In genomic region chr4:40471880-40472279, GRCm38 (mm10) we compare ENCODE assay signal across 8 mouse cellular contexts. TPM values are rescaled to one million over a fixed set of nuclear protein-coding genes. Genes with fewer than 3 reads are reported as not detected.
DNase-seq lines count a peak whose midpoint lies in the region; ATAC-seq lines count a peak whose summit lies in the region.

TSS of gene Tmem215 (plus strand) at chr4:40472180.

- peaks cover 21% of the 10 kb centered on the region for H3K27me3 ChIP-seq in kidney, embryonic 15.5 days
- peaks cover 45% of the 10 kb centered on the region for H3K27me3 ChIP-seq in embryonic facial prominence, embryonic 10.5 days (replicated peaks; ENCODE audit: low read depth, poor library complexity, severe bottlenecking)
- H3K27me3 ChIP-seq in hindbrain, embryonic 15.5 days = peaks cover 13% of the 10 kb centered on the region
- H3K27me3 ChIP-seq in midbrain, embryonic 12.5 days = peaks cover 39% of the 10 kb centered on the region

- peaks cover 9% of the 10 kb centered on the region for H3K4me1 ChIP-seq in kidney, embryonic 15.5 days
- H3K4me1 ChIP-seq in embryonic facial prominence, embryonic 10.5 days = peaks cover 12% of the 10 kb centered on the region
- H3K4me1 ChIP-seq in hindbrain, embryonic 15.5 days (replicated peaks) = no peaks in the 10 kb centered on the region
- peaks cover 4% of the 10 kb centered on the region for H3K4me1 ChIP-seq in midbrain, embryonic 12.5 days

- ATAC-seq in kidney, embryonic 15.5 days (replicated peaks; ENCODE audit: low FRiP score) = no peak
- ATAC-seq in hindbrain, embryonic 15.5 days (ENCODE audit: low FRiP score, low read depth) = no peak
- no peak for ATAC-seq in midbrain, embryonic 12.5 days (ENCODE audit: low FRiP score, low read depth)

- peak within 1 kb of the TSS; percentile 49 for H3K4me3 ChIP-seq in kidney, embryonic 15.5 days (replicated peaks)
- H3K4me3 ChIP-seq in embryonic facial prominence, embryonic 10.5 days = peak within 1 kb of the TSS; percentile 56
- peak within 1 kb of the TSS; percentile 58 for H3K4me3 ChIP-seq in hindbrain, embryonic 15.5 days
- peak within 1 kb of the TSS; percentile 49 for H3K4me3 ChIP-seq in midbrain, embryonic 12.5 days

- H3K9ac ChIP-seq in kidney, embryonic 15.5 days = peak within 1 kb of the TSS; percentile 33; the same call in 1 of the 2 replicates
- H3K9ac ChIP-seq in hindbrain, embryonic 15.5 days = peak within 1 kb of the TSS; percentile 53
- H3K9ac ChIP-seq in midbrain, embryonic 12.5 days (replicated peaks) = peak within 1 kb of the TSS; percentile 54; the same call in 1 of the 2 replicates

- DNase-seq in kidney, postnatal 4 days = no peak
- DNase-seq in embryonic facial prominence, embryonic 10.5 days (ENCODE audit: low spot score) = no peak
- DNase-seq in T-cell, adult 2 months (ENCODE audit: low spot score) = no peak
- DNase-seq in cerebellum, postnatal 25 days = no peak
- no peak for DNase-seq in adrenal gland, postnatal 4 days (ENCODE audit: low spot score in 2 of 2)

- no peak within 1 kb of the TSS for H3K27ac ChIP-seq in kidney, embryonic 15.5 days
- peak within 1 kb of the TSS; percentile 52; the same call in 1 of the 2 replicates for H3K27ac ChIP-seq in embryonic facial prominence, embryonic 10.5 days (replicated peaks)
- H3K27ac ChIP-seq in hindbrain, embryonic 15.5 days (replicated peaks) = no peak within 1 kb of the TSS
- H3K27ac ChIP-seq in midbrain, embryonic 12.5 days (replicated peaks) = no peak within 1 kb of the TSS

- H3K4me2 ChIP-seq in kidney, embryonic 15.5 days = peak within 1 kb of the TSS; percentile 95
- peak within 1 kb of the TSS; percentile 96 for H3K4me2 ChIP-seq in hindbrain, embryonic 15.5 days
- peak within 1 kb of the TSS; percentile 88 for H3K4me2 ChIP-seq in midbrain, embryonic 12.5 days (replicated peaks)

- WGBS in kidney, embryonic 15.5 days = 85% methylated on average over 10 of the region's 10 CpGs
- 86% methylated on average over 10 of the region's 10 CpGs for WGBS in embryonic facial prominence, embryonic 10.5 days
- WGBS in hindbrain, embryonic 15.5 days = 84% methylated on average over 10 of the region's 10 CpGs
- 80% methylated on average over 10 of the region's 10 CpGs for WGBS in midbrain, embryonic 12.5 days

- H3K9me3 ChIP-seq in kidney, embryonic 15.5 days (replicated peaks) = no peaks in the 10 kb centered on the region
- no peaks in the 10 kb centered on the region for H3K9me3 ChIP-seq in embryonic facial prominence, embryonic 10.5 days
- no peaks in the 10 kb centered on the region for H3K9me3 ChIP-seq in hindbrain, embryonic 15.5 days
- no peaks in the 10 kb centered on the region for H3K9me3 ChIP-seq in midbrain, embryonic 12.5 days

- no peaks in the 10 kb centered on the region for H3K36me3 ChIP-seq in kidney, embryonic 15.5 days
- H3K36me3 ChIP-seq in embryonic facial prominence, embryonic 10.5 days (replicated peaks) = no peaks in the 10 kb centered on the region
- no peaks in the 10 kb centered on the region for H3K36me3 ChIP-seq in hindbrain, embryonic 15.5 days
- H3K36me3 ChIP-seq in midbrain, embryonic 12.5 days = no peaks in the 10 kb centered on the region

RNA-seq across cellular contexts. Expression of gene Tmem215, which starts in this region (rescaled TPM):
- 0.40 and 0.45 TPM in 2 replicates for polyA plus RNA-seq in kidney, embryonic 15.5 days (2015; fragmentation: Nextera tagmentation; extraction: Ambion mirVana)
- 0.06 and 0.32 TPM in 2 replicates for polyA plus RNA-seq in embryonic facial prominence, embryonic 10.5 days (2016; fragmentation: Nextera tagmentation; extraction: Ambion mirVana)
- 0.60 and 1.1 TPM in 2 replicates for polyA plus RNA-seq in hindbrain, embryonic 15.5 days (2015; fragmentation: Nextera tagmentation; extraction: Ambion mirVana)
- polyA plus RNA-seq in midbrain, embryonic 12.5 days (2016; fragmentation: Nextera tagmentation; extraction: Ambion mirVana) = 0.13 and 0.16 TPM in 2 replicates
- under 1 TPM; 0.20 to 0.70 TPM for total RNA-seq in adrenal gland, postnatal 4 days (2021)
